Mouse (Mus musculus) hindbrain, embryonic 13.5 days (tissue): Measurements from ENCODE around the gene Art3. TPM values are rescaled to one million over a fixed set of nuclear protein-coding genes. Genes with fewer than 3 reads are reported as not detected.

Experiments used
- ATAC-seq: fragments of 200-750 bp; cut with Nextera tagmentation; 2 replicates; pipeline ENCODE4 v1.8.0; 2017; ENCODE audit warnings: moderate TSS enrichment; ENCODE audit not compliant: low FRiP score
- H3K27ac ChIP-seq: fragments of 300-500 bp; sonication (generic); 2 replicates; pipeline ENCODE4 v1.5.1; 2015; ENCODE audit warnings: inconsistent platforms, mild to moderate bottlenecking, moderate library complexity
- H3K27me3 ChIP-seq: fragments of 300-500 bp; sonication (generic); 2 replicates; pipeline ENCODE4 v1.6.1; 2015; ENCODE audit warnings: mild to moderate bottlenecking, inconsistent platforms
- H3K36me3 ChIP-seq: fragments of 300-500 bp; sonication (generic); 2 replicates; pipeline ENCODE4 v1.6.1; 2015; ENCODE audit warnings: mild to moderate bottlenecking, inconsistent platforms
- H3K4me1 ChIP-seq: fragments of 300-500 bp; sonication (generic); replicated peaks from 2 replicates; pipeline ENCODE4 v1.6.1; 2015; ENCODE audit warnings: inconsistent platforms
- H3K4me2 ChIP-seq: fragments of 300-500 bp; sonication (generic); 2 replicates; pipeline ENCODE4 v1.6.1; 2015; ENCODE audit warnings: inconsistent platforms, mild to moderate bottlenecking, moderate library complexity
- H3K4me3 ChIP-seq: fragments of 300-500 bp; sonication (generic); 2 replicates; pipeline ENCODE4 v1.5.1; 2015; ENCODE audit warnings: mild to moderate bottlenecking, inconsistent platforms
- H3K9ac ChIP-seq: fragments of 300-500 bp; sonication (generic); 2 replicates; pipeline ENCODE4 v1.6.1; 2015; ENCODE audit warnings: mild to moderate bottlenecking, inconsistent platforms
- H3K9me3 ChIP-seq: fragments of 300-500 bp; sonication (generic); 2 replicates; pipeline ENCODE4 v1.6.1; 2016; ENCODE audit warnings: inconsistent platforms
- WGBS: fragments of 180-500 bp; shearing (Covaris S2); methylation state at CpG from one replicate; pipeline ENCODE4 v1.1.7; 2015; 5-methylcytosine and 5-hydroxymethylcytosine counted together
- polyA plus RNA-seq: library from polyadenylated mRNA; unstranded; fragments of >200 nt; fragmentation: Nextera tagmentation; extraction: Ambion mirVana; gene quantifications from 2 replicates; pipeline ENCODE4 v1.2.1, GENCODE M21; 2015

Gene Art3
- polyA plus RNA-seq, 1 experiment from 2014 or later: 7.6 TPM

GRCm38 (mm10) chr5:92410486-92410885 is 78.9 kb downstream of the Art3 start:
- no peak overlapping the region for H3K4me2 ChIP-seq
- 87% methylated on average over 5 of the region's 5 CpGs for WGBS
- no peak for ATAC-seq
- peaks cover 18% of the 10 kb centered on the region for H3K36me3 ChIP-seq
- H3K27ac ChIP-seq: no peak overlapping the region
- no peaks in the 10 kb centered on the region for H3K9me3 ChIP-seq
- no peaks in the 10 kb centered on the region for H3K4me1 ChIP-seq
- H3K4me3 ChIP-seq: no peak overlapping the region
- no peaks in the 10 kb centered on the region for H3K27me3 ChIP-seq
- H3K9ac ChIP-seq: no peak overlapping the region

GRCm38 (mm10) chr5:92411461-92412140 is 80.0 kb downstream of the Art3 start:
- H3K36me3 ChIP-seq: peaks cover 25% of the 10 kb centered on the region
- H3K4me2 ChIP-seq: no peak overlapping the region
- H3K9me3 ChIP-seq: no peaks in the 10 kb centered on the region
- ATAC-seq: no peak
- H3K4me3 ChIP-seq: no peak overlapping the region
- no peak overlapping the region for H3K27ac ChIP-seq
- 75% methylated on average over 7 of the region's 7 CpGs for WGBS
- no peaks in the 10 kb centered on the region for H3K4me1 ChIP-seq
- no peak overlapping the region for H3K9ac ChIP-seq
- H3K27me3 ChIP-seq: no peaks in the 10 kb centered on the region

- H3K36me3 ChIP-seq: peaks cover 41% of the 10 kb centered on the region
- no peak overlapping the region for H3K4me3 ChIP-seq
- no peak overlapping the region for H3K9ac ChIP-seq
- no peaks in the 10 kb centered on the region for H3K27me3 ChIP-seq
- H3K9me3 ChIP-seq: no peaks in the 10 kb centered on the region
- no peak overlapping the region for H3K27ac ChIP-seq
- H3K4me2 ChIP-seq: no peak overlapping the region
- ATAC-seq: peak; percentile 43; the same call in 1 of the 2 replicates
- no peaks in the 10 kb centered on the region for H3K4me1 ChIP-seq
- WGBS: 91% methylated on average over 11 of the region's 11 CpGs
These were observed 81.8 kb downstream of the Art3 start for GRCm38 (mm10) chr5:92413271-92413981.

- no peak overlapping the region for H3K9ac ChIP-seq
- WGBS: 90% methylated on average over 8 of the region's 8 CpGs
- H3K27ac ChIP-seq: no peak overlapping the region
- H3K36me3 ChIP-seq: peaks cover 45% of the 10 kb centered on the region
- no peaks in the 10 kb centered on the region for H3K4me1 ChIP-seq
- H3K4me2 ChIP-seq: no peak overlapping the region
- H3K4me3 ChIP-seq: no peak overlapping the region
- H3K9me3 ChIP-seq: no peaks in the 10 kb centered on the region
- no peaks in the 10 kb centered on the region for H3K27me3 ChIP-seq
- no peak for ATAC-seq
These were observed 82.4 kb downstream of the Art3 start for GRCm38 (mm10) chr5:92413982-92414375.

- no peak for ATAC-seq
- H3K27me3 ChIP-seq: no peaks in the 10 kb centered on the region
- no peak overlapping the region for H3K9ac ChIP-seq
- WGBS: 94% methylated on average over 11 of the region's 11 CpGs
- no peaks in the 10 kb centered on the region for H3K4me1 ChIP-seq
- H3K36me3 ChIP-seq: peaks cover 82% of the 10 kb centered on the region
- H3K4me3 ChIP-seq: no peak overlapping the region
- H3K27ac ChIP-seq: no peak overlapping the region
- H3K9me3 ChIP-seq: no peaks in the 10 kb centered on the region
- H3K4me2 ChIP-seq: no peak overlapping the region
These were observed 92.5 kb downstream of the Art3 start for GRCm38 (mm10) chr5:92424126-92424525.

- Histone ChIP-seq H3K4me1 (peaks cover 15% of the 10 kb centered on the region), H3K27me3 (no peaks in the 10 kb centered on the region), H3K9me3 (no peaks in the 10 kb centered on the region), H3K27ac (no peak overlapping the region), H3K9ac (no peak overlapping the region), H3K36me3 (peaks cover 36% of the 10 kb centered on the region), H3K4me2 (no peak overlapping the region), H3K4me3 (no peak overlapping the region)
- ATAC-seq: no peak
- 90% methylated on average over 5 of the region's 5 CpGs for WGBS
These were observed 99.1 kb downstream of the Art3 start for GRCm38 (mm10) chr5:92430723-92431122.

- WGBS: 77% methylated on average over 7 of the region's 7 CpGs
- 0 out of 2 replicates have a peak overlapping the region, but pooled peaks have one; percentile 8 for H3K27ac ChIP-seq
- peaks cover 33% of the 10 kb centered on the region for H3K36me3 ChIP-seq
- H3K4me1 ChIP-seq: peaks cover 15% of the 10 kb centered on the region
- no peak overlapping the region for H3K9ac ChIP-seq
- H3K27me3 ChIP-seq: no peaks in the 10 kb centered on the region
- no peak overlapping the region for H3K4me2 ChIP-seq
- ATAC-seq: no peak
- H3K9me3 ChIP-seq: no peaks in the 10 kb centered on the region
- no peak overlapping the region for H3K4me3 ChIP-seq
These were observed 100.0 kb downstream of the Art3 start for GRCm38 (mm10) chr5:92431611-92432010.

- peak overlapping the region; percentile 83; the same call in 1 of the 2 replicates for H3K27ac ChIP-seq
- H3K36me3 ChIP-seq: peaks cover 9% of the 10 kb centered on the region
- 2% methylated on average over 12 of the region's 12 CpGs for WGBS
- no peaks in the 10 kb centered on the region for H3K27me3 ChIP-seq
- H3K9me3 ChIP-seq: no peaks in the 10 kb centered on the region
- peaks cover 15% of the 10 kb centered on the region for H3K4me1 ChIP-seq
- no peak for ATAC-seq
- peak overlapping the region; percentile 97 for H3K4me3 ChIP-seq
- peak overlapping the region; percentile 80 for H3K4me2 ChIP-seq
- peak overlapping the region; percentile 96 for H3K9ac ChIP-seq
These were observed 102.4 kb downstream of the Art3 start for GRCm38 (mm10) chr5:92434070-92434469.

GRCm38 (mm10) chr5:92434571-92434985 is 103.0 kb downstream of the Art3 start:
- H3K9me3 ChIP-seq: no peaks in the 10 kb centered on the region
- 1% methylated on average over 30 of the region's 39 CpGs for WGBS

GRCm38 (mm10) chr5:92435025-92435584 is 103.5 kb downstream of the Art3 start, which contains the start of gene Nup54:
TSS of gene Nup54 (minus strand) at chr5:92435219.
- peak within 1 kb of the TSS; percentile 83 for H3K27ac ChIP-seq
- WGBS: 1% methylated on average over 34 of the region's 34 CpGs
- H3K9me3 ChIP-seq: no peaks in the 10 kb centered on the region
- H3K4me2 ChIP-seq: peak within 1 kb of the TSS; percentile 80
- peak; percentile 100 for ATAC-seq
- H3K9ac ChIP-seq: peak within 1 kb of the TSS; percentile 96
- peaks cover 7% of the 10 kb centered on the region for H3K36me3 ChIP-seq
- H3K27me3 ChIP-seq: no peaks in the 10 kb centered on the region
- peaks cover 15% of the 10 kb centered on the region for H3K4me1 ChIP-seq
- H3K4me3 ChIP-seq: peak within 1 kb of the TSS; percentile 97

More at GRCm38 (mm10) chr5:92434571-92434985, 103.0 kb downstream of the Art3 start:
- Histone ChIP-seq H3K4me2 (peak overlapping the region; percentile 80), H3K4me1 (peaks cover 15% of the 10 kb centered on the region), H3K4me3 (peak overlapping the region; percentile 97), H3K36me3 (peaks cover 7% of the 10 kb centered on the region), H3K9ac (peak overlapping the region; percentile 96), H3K27ac (peak overlapping the region; percentile 83), H3K27me3 (no peaks in the 10 kb centered on the region)
- ATAC-seq: peak; percentile 79

- Histone ChIP-seq H3K4me3 (no peak overlapping the region), H3K9me3 (no peaks in the 10 kb centered on the region), H3K4me1 (peaks cover 10% of the 10 kb centered on the region), H3K36me3 (peaks cover 11% of the 10 kb centered on the region), H3K4me2 (no peak overlapping the region), H3K27ac (no peak overlapping the region), H3K9ac (no peak overlapping the region), H3K27me3 (no peaks in the 10 kb centered on the region)
- ATAC-seq: no peak
- WGBS: 92% methylated on average over 8 of the region's 8 CpGs
These were observed 106.9 kb downstream of the Art3 start for GRCm38 (mm10) chr5:92438540-92438939.

- no peak overlapping the region for H3K9ac ChIP-seq
- H3K27ac ChIP-seq: no peak overlapping the region
- 85% methylated on average over 5 of the region's 5 CpGs for WGBS
- no peak overlapping the region for H3K4me3 ChIP-seq
- peaks cover 39% of the 10 kb centered on the region for H3K36me3 ChIP-seq
- H3K27me3 ChIP-seq: no peaks in the 10 kb centered on the region
- no peak overlapping the region for H3K4me2 ChIP-seq
- no peaks in the 10 kb centered on the region for H3K4me1 ChIP-seq
- H3K9me3 ChIP-seq: no peaks in the 10 kb centered on the region
- ATAC-seq: no peak
These were observed 109.9 kb downstream of the Art3 start for GRCm38 (mm10) chr5:92441494-92441893.
